ENCODE assay signal across 10 mouse cellular contexts in the genomic region with DNA sequence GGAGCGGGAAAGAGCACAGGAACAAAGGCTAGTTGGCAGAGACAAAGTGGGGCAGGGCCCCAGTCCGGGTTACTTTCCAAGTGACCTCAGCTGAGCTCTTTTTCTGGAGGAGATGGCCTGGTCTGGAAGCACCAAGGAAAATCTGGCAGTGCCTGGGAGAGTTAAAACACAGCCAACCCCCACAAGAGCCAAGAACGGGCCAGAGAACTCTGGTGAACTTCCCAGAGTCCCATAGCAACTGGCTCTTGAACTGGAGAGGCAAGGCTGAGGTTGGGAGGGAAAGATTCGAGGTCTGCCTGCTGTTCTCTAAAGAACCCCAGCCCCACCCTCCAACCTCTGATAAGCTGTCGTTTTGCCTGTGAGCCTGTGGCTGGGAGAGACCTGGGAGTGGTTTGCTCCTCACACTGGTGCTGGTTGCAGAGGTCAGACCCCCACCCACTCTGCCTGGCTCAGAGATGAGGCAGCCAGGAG. TPM values are rescaled to one million over a fixed set of nuclear protein-coding genes. Genes with fewer than 3 reads are reported as not detected.
DNase-seq lines count a peak whose midpoint lies in the region; ATAC-seq and TF ChIP-seq lines count a peak whose summit lies in the region.
"Had no signal": no experiment of that assay in that cellular context is flagged by ENCODE, and none has a peak within 500 bp of the region (broad histone marks: within the 10 kb centered on the region; RNA-seq: fewer than 3 reads in every experiment).

No protein-coding gene starts in this region.

- H3K36me3 ChIP-seq in liver, adult 2 months (ENCODE audit: control insufficient read depth, insufficient read depth, low read length), result no peaks in the 10 kb centered on the region
- H3K36me3 ChIP-seq in midbrain, embryonic 15.5 days (replicated peaks), result no peaks in the 10 kb centered on the region
- H3K36me3 ChIP-seq: hindbrain, embryonic 15.5 days had no signal

- no peak for TF ChIP-seq POLR2A in liver, adult 2 months (IDR thresholded peaks at IDR 0.05; ENCODE audit: extremely low read depth, insufficient read depth, low read length)

- H3K79me2 ChIP-seq in liver, adult 2 months (ENCODE audit: control insufficient read depth, insufficient read depth, low read length), result no peaks in the 10 kb centered on the region

- no peak overlapping the region for H3K9ac ChIP-seq in liver, adult 2 months (ENCODE audit: low read depth, low read length)
- H3K9ac ChIP-seq in midbrain, embryonic 15.5 days, result no peak overlapping the region
- H3K9ac ChIP-seq: hindbrain, embryonic 15.5 days; lung, embryonic 14.5 days had no signal

- TF ChIP-seq CTCF in liver, adult 2 months (IDR thresholded peaks at IDR 0.05; ENCODE audit: low read depth, low read length), result no peak

- H3K4me1 ChIP-seq in liver, adult 2 months (ENCODE audit: control insufficient read depth, insufficient read depth, low read length), result peaks cover 36% of the 10 kb centered on the region
- H3K4me1 ChIP-seq in midbrain, embryonic 15.5 days, result no peaks in the 10 kb centered on the region
- H3K4me1 ChIP-seq: hindbrain, embryonic 15.5 days had no signal

- peak overlapping the region; percentile 64 for H3K27ac ChIP-seq in liver, adult 2 months (replicated peaks; ENCODE audit: insufficient read depth, low read depth, low read length)
- H3K27ac ChIP-seq in midbrain, embryonic 15.5 days, result no peak overlapping the region
- H3K27ac ChIP-seq: hindbrain, embryonic 15.5 days had no signal

- H3K9me3 ChIP-seq in midbrain, embryonic 15.5 days, result no peaks in the 10 kb centered on the region
- H3K9me3 ChIP-seq: hindbrain, embryonic 15.5 days had no signal

- no peaks in the 10 kb centered on the region for H3K27me3 ChIP-seq in liver, adult 2 months (ENCODE audit: control insufficient read depth, insufficient read depth, low read length)
- no peaks in the 10 kb centered on the region for H3K27me3 ChIP-seq in midbrain, embryonic 15.5 days (replicated peaks)
- H3K27me3 ChIP-seq: hindbrain, embryonic 15.5 days had no signal

- peak; percentile 99 for DNase-seq in liver, adult 2 months (ENCODE audit: extremely low read depth, low read depth, low spot score)
- DNase-seq in liver, result no peak
- DNase-seq in adrenal gland, postnatal 10 days, result peak; percentile 64
- peak; percentile 39 for DNase-seq in gastrocnemius, postnatal 10 days
- DNase-seq in lung, postnatal 14 days, result peak; percentile 36
- DNase-seq in spleen, adult 12 weeks (ENCODE audit: low spot score), result no peak
- DNase-seq: lung, embryonic 14.5 days had no signal

- ATAC-seq in megakaryocyte, adult 5-6 weeks (ENCODE audit: poor library complexity, severe bottlenecking), result no peak
- no peak for ATAC-seq in midbrain, embryonic 15.5 days (replicated peaks)

- WGBS in liver, adult 2 months, result 11% methylated on average over 5 of the region's 5 CpGs
- 51% methylated on average over 5 of the region's 5 CpGs for WGBS in midbrain, embryonic 15.5 days

- H3K4me3 ChIP-seq in liver, adult 2 months (ENCODE audit: insufficient read depth, low read depth, low read length), result no peak overlapping the region
- H3K4me3 ChIP-seq in midbrain, embryonic 15.5 days, result no peak overlapping the region
- H3K4me3 ChIP-seq: hindbrain, embryonic 15.5 days had no signal

- H3K4me2 ChIP-seq in midbrain, embryonic 15.5 days, result no peak overlapping the region
- H3K4me2 ChIP-seq: hindbrain, embryonic 15.5 days; lung, embryonic 14.5 days had no signal

RNA-seq across cellular contexts. Expression of gene Olfml2b, which starts 50.5 kb away (rescaled TPM):
- total RNA-seq in liver, adult 2 months (2014; rRNA removed), result 0.37 and 0.67 TPM in 2 replicates
- 0.44 and 0.46 TPM in 2 replicates for polyA plus RNA-seq in liver, adult 2 months (2012; rRNA removed)
- total RNA-seq in adrenal gland, postnatal 10 days (2021), result 10 to 100 TPM; 16.0 to 17.9 TPM
- total RNA-seq in gastrocnemius, postnatal 10 days (2021), result 10 to 100 TPM; 54.3 to 69.6 TPM
- total RNA-seq in megakaryocyte, adult 5-6 weeks (2015), result 9.0 and 9.2 TPM in 2 replicates
- 10.8 and 16.5 TPM in 2 replicates for total RNA-seq in megakaryocyte, adult 5-6 weeks (2017)
- 4.8 and 5.2 TPM in 2 replicates for polyA plus RNA-seq in midbrain, embryonic 15.5 days (2015; fragmentation: Nextera tagmentation; extraction: Ambion mirVana)

Comparison
In these comparisons a context has a peak if more than half of its experiments do, and no peak if none do; other contexts are left out.
1. DNase-seq: peak in liver, adult 2 months (single experiment), adrenal gland, postnatal 10 days (single experiment), gastrocnemius, postnatal 10 days (single experiment) and lung, postnatal 14 days (single experiment); none in liver (single experiment) and spleen, adult 12 weeks (single experiment).